Mouse (Mus musculus) NIH3T3 (cell line): ENCODE measurements around the gene Gast.

Experiments used
- DNase-seq: peaks from one replicate; pipeline ENCODE4 v3.0.0-alpha.2; 2012; ENCODE audit warnings: low read depth

Gene Gast

DNA sequence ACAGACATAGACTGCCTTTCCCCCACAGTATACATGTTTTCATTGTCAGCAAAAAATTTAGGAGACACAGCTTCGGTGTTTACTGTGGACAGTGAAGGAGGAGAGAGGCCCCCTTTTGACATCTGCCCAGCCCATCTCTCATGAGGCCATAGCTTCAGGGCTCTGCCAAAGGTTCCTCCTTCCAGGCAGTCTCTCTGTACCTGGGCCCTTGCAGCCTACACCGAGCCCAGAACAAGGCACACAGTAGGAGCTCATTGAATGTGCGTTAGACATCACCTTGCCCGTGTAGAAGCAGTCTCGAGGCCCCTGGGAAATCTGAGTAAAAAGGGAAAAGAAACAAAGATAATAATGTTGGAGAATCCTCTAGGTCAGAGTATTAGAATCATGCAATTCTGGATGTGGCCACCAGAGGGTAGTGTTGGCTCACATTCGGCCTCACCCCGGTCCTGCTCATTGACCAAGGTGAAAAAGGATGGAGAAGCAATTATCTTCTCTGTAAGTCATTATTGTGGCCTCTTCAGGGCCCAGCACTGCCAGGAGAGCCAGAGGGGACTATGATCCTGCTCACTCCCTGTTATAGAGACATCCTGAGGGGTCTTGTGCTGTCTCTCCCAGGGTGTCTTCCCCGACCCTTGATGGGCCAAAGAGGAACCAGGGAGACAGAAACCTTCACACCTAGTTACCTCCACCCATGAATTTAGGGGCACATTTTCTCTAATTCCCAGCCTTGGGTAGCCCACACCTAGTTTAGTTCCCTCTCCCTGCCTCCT, 28.2 kb downstream of the Gast start:
- peak; percentile 86 for DNase-seq

DNA sequence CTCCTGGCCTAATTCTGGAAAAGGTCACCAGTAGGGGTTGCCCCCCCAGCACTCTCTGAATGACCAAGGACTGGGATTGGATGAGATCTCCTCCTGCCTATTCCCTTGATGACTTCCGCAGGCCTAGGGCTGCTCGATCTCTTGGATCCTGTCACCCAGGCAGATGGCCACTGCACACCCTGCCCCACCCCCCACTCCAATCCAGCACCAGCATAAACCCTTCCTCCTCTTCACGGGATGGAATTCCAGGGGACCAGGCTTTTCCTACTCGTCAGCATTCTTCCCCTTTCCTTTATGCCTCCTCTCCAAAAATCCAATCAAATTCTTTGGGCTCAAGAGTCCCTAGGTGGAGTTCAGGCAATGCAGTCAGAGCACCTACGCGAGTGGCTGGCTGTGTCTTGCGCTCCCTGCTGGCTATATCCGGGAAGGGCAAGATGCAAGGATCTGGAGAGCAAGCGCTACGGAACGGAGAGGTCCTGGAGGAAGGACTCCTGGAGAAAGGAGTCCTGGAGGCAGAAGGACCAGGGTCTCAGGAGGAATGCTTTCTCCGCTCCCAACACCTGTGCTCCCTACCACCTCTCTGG, 28.9 kb downstream of the Gast start:
- DNase-seq = peak; percentile 55

DNA sequence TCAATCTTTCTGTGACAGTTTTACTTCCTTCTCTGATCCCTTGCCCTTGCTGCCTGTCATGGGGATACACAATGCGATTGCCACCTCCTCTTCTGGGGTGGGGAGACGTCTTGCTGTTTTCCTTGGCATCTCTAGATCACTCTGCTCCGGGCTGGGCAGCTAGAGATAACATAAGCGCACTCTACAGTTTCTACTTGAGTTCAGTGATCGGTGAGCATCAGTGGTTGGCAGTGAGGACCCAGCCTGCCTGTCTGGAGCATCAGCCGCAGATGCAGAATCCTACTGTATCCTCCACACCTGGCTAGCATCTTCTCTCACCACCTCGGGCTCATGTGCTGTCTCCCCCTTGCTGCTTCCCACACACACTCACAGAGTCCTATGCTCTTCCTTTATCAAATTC, 34.9 kb downstream of the Gast start:
- DNase-seq = no peak

- no peak for DNase-seq
Observed at GRCm38 (mm10) chr11:100369822-100370221, 35.6 kb downstream of the Gast start.

GRCm38 (mm10) chr11:100371981-100372558, 37.9 kb downstream of the Gast start:
- DNase-seq = no peak

DNA sequence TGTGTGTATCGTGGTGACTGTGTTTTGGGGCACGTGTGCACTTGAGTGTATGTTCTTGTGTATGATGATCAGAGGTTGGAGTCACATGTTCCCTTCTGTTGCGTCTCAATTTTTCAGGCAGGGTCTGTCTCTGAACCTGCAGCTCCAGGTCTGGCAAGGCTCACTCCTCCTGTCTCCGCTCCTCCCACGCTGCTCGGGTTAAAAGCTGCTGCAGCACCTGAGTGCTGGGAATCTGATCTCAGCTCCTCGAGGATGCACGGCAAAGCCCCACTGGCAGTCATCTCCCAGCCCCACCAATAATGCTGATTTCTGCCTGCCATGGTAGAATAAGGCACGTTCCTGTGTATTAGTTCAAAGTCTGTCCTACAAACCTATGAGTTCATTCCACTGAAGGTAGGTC, 40.9 kb downstream of the Gast start:
- no peak for DNase-seq

GRCm38 (mm10) chr11:100376005-100376404, 41.8 kb downstream of the Gast start:
- no peak for DNase-seq

- DNase-seq = no peak
Observed at GRCm38 (mm10) chr11:100376746-100377389, 42.7 kb downstream of the Gast start.

DNA sequence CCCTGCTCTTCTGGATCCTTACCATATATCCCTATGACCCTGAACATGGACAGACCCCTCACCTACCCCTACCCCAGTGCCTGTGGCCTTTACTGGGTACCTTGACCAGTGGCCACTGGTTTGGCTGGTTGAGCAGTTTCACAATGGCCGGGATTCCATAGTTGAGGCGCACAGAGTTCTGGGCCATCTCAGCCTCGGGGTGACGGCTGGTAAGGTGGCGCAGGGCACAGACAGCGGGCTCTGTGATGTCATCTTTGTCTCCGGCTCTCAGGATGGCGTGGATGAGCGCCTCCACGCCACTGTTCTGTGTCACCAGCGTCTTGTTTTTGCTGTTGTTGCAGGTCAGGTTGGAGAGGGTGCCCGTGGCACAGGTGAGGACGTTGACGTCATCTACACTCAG, 43.8 kb downstream of the Gast start:
- no peak for DNase-seq

DNA sequence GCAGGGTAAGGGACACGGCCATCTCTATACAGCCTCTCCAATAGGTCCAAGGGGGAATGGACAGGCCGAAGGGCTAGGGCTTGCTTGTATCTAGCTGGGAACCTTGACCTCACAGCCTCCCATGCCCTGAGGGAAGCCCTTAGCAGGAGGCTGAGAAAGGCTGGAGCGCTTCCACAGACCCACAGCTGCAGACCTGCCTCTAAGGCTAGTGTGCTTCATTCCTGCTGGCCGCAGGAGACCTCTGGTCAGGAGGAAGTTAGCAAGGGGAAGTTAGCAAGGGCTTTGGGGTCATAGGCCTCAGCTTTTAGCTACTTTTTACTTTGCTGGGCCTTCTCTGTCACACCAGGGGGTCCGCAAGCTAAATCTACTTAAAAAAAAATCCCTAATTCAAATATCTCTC, 44.2 kb downstream of the Gast start:
- no peak for DNase-seq

DNA sequence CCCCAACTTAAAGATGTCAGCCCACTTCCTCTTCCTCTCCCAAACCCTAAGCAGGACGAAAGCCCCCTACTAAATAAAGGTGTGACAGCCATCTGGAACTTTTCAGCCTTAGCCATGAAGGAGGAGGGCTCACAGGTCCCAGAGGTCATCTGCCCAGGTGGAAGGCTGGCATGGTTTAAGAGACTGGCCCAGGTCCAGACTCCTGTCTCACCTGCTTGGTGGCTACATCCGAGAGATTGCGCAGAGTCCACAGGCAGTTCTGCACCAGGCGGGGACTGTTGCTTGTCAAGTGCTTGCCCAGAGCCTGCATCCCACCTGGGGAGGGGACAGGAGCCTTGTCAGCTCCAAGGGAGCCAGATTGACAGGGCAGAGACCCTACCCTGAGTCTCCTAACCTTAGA, 45.1 kb downstream of the Gast start:
- DNase-seq = no peak

- DNase-seq = no peak
Observed at GRCm38 (mm10) chr11:100382682-100383081, 48.5 kb downstream of the Gast start.

- no peak for DNase-seq
Observed at GRCm38 (mm10) chr11:100385016-100385415, 50.8 kb downstream of the Gast start.

DNA sequence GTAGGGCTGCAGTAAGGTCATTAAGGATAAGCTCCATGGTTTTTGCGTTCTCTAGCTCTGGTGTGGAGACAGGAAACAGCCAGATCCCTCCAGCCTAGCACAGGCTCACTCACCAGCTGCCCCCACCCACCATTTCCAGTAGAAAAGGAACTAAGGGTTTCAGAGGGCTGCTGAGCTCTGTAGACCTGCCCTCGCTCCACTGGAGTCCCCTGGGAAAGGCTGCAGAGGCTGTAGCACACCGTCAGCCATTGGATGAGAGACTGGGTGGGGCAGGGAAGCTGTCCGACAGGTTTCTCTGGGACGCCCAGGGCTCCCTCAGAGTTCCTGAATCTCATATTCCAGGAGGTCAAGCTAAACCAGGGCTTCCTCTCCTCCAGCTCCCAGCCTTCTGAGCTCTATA, 52.4 kb downstream of the Gast start:
- no peak for DNase-seq
